Mouse (Mus musculus) hindbrain, embryonic 11.5 days (tissue): ENCODE data around the gene Fam241b. TPM values are rescaled to one million over a fixed set of nuclear protein-coding genes. Genes with fewer than 3 reads are reported as not detected.

Experiments used
- ATAC-seq: fragments of 200-750 bp; cut with Nextera tagmentation; 2 replicates; pipeline ENCODE4 v1.8.0; 2017; ENCODE audit warnings: mild to moderate bottlenecking, moderate TSS enrichment, moderate library complexity; ENCODE audit not compliant: low FRiP score
- DNase-seq: peaks from one replicate; pipeline ENCODE4 v3.0.0-alpha.2; 2015; ENCODE audit warnings: low spot score
- H3K27ac ChIP-seq: fragments of 300-500 bp; sonication (generic); 2 replicates; pipeline ENCODE4 v1.5.1; 2014; ENCODE audit warnings: mild to moderate bottlenecking, low read depth, low read length
- H3K27me3 ChIP-seq: fragments of 300-500 bp; sonication (generic); 2 replicates; pipeline ENCODE4 v1.6.1; 2014; ENCODE audit warnings: mild to moderate bottlenecking, low read length, moderate library complexity, mixed read lengths; ENCODE audit not compliant: control insufficient read depth, insufficient read depth
- H3K36me3 ChIP-seq: fragments of 300-500 bp; sonication (generic); 2 replicates; pipeline ENCODE4 v1.6.1; 2014; ENCODE audit warnings: mild to moderate bottlenecking, low read length, moderate library complexity, mixed read lengths; ENCODE audit not compliant: control insufficient read depth, insufficient read depth
- H3K4me1 ChIP-seq: fragments of 300-500 bp; sonication (generic); replicated peaks from 2 replicates; pipeline ENCODE4 v1.6.1; 2014; ENCODE audit warnings: low read length, mixed read lengths; ENCODE audit not compliant: control insufficient read depth, insufficient read depth
- H3K4me2 ChIP-seq: fragments of 300-500 bp; sonication (generic); replicated peaks from 2 replicates; pipeline ENCODE4 v1.6.1; 2014; ENCODE audit warnings: mild to moderate bottlenecking, low read depth, low read length
- H3K4me3 ChIP-seq: fragments of 300-500 bp; sonication (generic); 2 replicates; pipeline ENCODE4 v1.5.1; 2014; ENCODE audit warnings: low read depth, low read length
- H3K9ac ChIP-seq: fragments of 300-500 bp; sonication (generic); 2 replicates; pipeline ENCODE4 v1.6.1; 2014; ENCODE audit warnings: low read depth, low read length
- H3K9me3 ChIP-seq: fragments of 300-500 bp; sonication (generic); 2 replicates; pipeline ENCODE4 v1.6.1; 2016; ENCODE audit warnings: low read length; ENCODE audit not compliant: control insufficient read depth
- WGBS: fragments of 180-500 bp; shearing (Covaris S2); extraction: QIAGEN DNeasy Blood & Tissue Kit; methylation state at CpG from one replicate; pipeline ENCODE4 v1.1.7; 2014; 5-methylcytosine and 5-hydroxymethylcytosine counted together
- polyA plus RNA-seq: library from polyadenylated mRNA; unstranded; fragments of >200 nt; fragmentation: Nextera tagmentation; extraction: Ambion mirVana; gene quantifications from 2 replicates; pipeline ENCODE4 v1.2.1, GENCODE M21; 2014

Fam241b gene
- polyA plus RNA-seq, 1 experiment from 2014 or later: 7.2 TPM

GRCm38 (mm10) chr10:62138040-62138439, 5.7 kb downstream of the Fam241b start:
- no peak overlapping the region for H3K27ac ChIP-seq
- no peak overlapping the region for H3K9ac ChIP-seq
- H3K4me3 ChIP-seq: no peak overlapping the region
- 20% methylated on average over 3 of the region's 3 CpGs for WGBS
- H3K4me1 ChIP-seq: peaks cover 3% of the 10 kb centered on the region
- H3K9me3 ChIP-seq: no peaks in the 10 kb centered on the region
- ATAC-seq: no peak
- peak; percentile 50 for DNase-seq
- H3K27me3 ChIP-seq: peaks cover 55% of the 10 kb centered on the region
- no peak overlapping the region for H3K4me2 ChIP-seq
- no peaks in the 10 kb centered on the region for H3K36me3 ChIP-seq

- Histone ChIP-seq H3K36me3 (no peaks in the 10 kb centered on the region), H3K27ac (no peak overlapping the region), H3K4me3 (no peak overlapping the region), H3K4me1 (peaks cover 3% of the 10 kb centered on the region), H3K9ac (no peak overlapping the region), H3K27me3 (peaks cover 64% of the 10 kb centered on the region), H3K9me3 (no peaks in the 10 kb centered on the region), H3K4me2 (no peak overlapping the region)
- 11% methylated on average over 4 of the region's 4 CpGs for WGBS
- no peak for DNase-seq
- ATAC-seq: no peak
These were observed 6.6 kb downstream of the Fam241b start for GRCm38 (mm10) chr10:62137150-62137549.

- Histone ChIP-seq H3K4me2 (no peak overlapping the region), H3K9ac (no peak overlapping the region), H3K27ac (no peak overlapping the region), H3K9me3 (no peaks in the 10 kb centered on the region), H3K27me3 (peaks cover 75% of the 10 kb centered on the region), H3K36me3 (no peaks in the 10 kb centered on the region), H3K4me1 (peaks cover 3% of the 10 kb centered on the region), H3K4me3 (no peak overlapping the region)
- ATAC-seq (no peak), DNase-seq (no peak)
- WGBS: 4% methylated on average over 8 of the region's 8 CpGs
These were observed 7.8 kb downstream of the Fam241b start for GRCm38 (mm10) chr10:62135696-62136470.

GRCm38 (mm10) chr10:62132691-62133281, 10.9 kb downstream of the Fam241b start, which contains the start of gene Neurog3:
Neurog3 (plus strand) TSS chr10:62133090.
- H3K4me1 ChIP-seq: peaks cover 3% of the 10 kb centered on the region
- DNase-seq: no peak

GRCm38 (mm10) chr10:62128316-62128951, 15.3 kb downstream of the Fam241b start:
- DNase-seq: no peak
- WGBS: under 1% methylated on average over 28 of the region's 32 CpGs

More at GRCm38 (mm10) chr10:62132691-62133281, 10.9 kb downstream of the Fam241b start, which contains the start of gene Neurog3:
- ATAC-seq: no peak
- H3K9ac ChIP-seq: 0 out of 2 replicates have a peak within 1 kb of the TSS, but pooled peaks have one; percentile 23
- under 1% methylated on average over 28 of the region's 29 CpGs for WGBS
- H3K27me3 ChIP-seq: peaks cover 100% of the 10 kb centered on the region
- peak within 1 kb of the TSS; percentile 26 for H3K4me3 ChIP-seq
- no peaks in the 10 kb centered on the region for H3K36me3 ChIP-seq
- no peak within 1 kb of the TSS for H3K27ac ChIP-seq
- peak within 1 kb of the TSS; percentile 38 for H3K4me2 ChIP-seq
- H3K9me3 ChIP-seq: no peaks in the 10 kb centered on the region

GRCm38 (mm10) chr10:62127711-62128231, 15.9 kb downstream of the Fam241b start:
- H3K27ac ChIP-seq: no peak overlapping the region
- no peak overlapping the region for H3K4me3 ChIP-seq
- H3K27me3 ChIP-seq: peaks cover 58% of the 10 kb centered on the region
- H3K4me2 ChIP-seq: no peak overlapping the region
- DNase-seq (no peak), ATAC-seq (no peak)
- no peak overlapping the region for H3K9ac ChIP-seq
- H3K4me1 ChIP-seq: no peaks in the 10 kb centered on the region; the same call in 1 of the 2 replicates
- no peaks in the 10 kb centered on the region for H3K9me3 ChIP-seq
- no peaks in the 10 kb centered on the region for H3K36me3 ChIP-seq
- WGBS: 37% methylated on average over 21 of the region's 21 CpGs

More at GRCm38 (mm10) chr10:62128316-62128951, 15.3 kb downstream of the Fam241b start:
- H3K9me3 ChIP-seq: no peaks in the 10 kb centered on the region
- H3K4me2 ChIP-seq: no peak overlapping the region
- H3K9ac ChIP-seq: no peak overlapping the region
- H3K27me3 ChIP-seq: peaks cover 65% of the 10 kb centered on the region
- no peaks in the 10 kb centered on the region for H3K36me3 ChIP-seq
- no peak overlapping the region for H3K27ac ChIP-seq
- no peak overlapping the region for H3K4me3 ChIP-seq
- H3K4me1 ChIP-seq: peaks cover 2% of the 10 kb centered on the region
- no peak for ATAC-seq

GRCm38 (mm10) chr10:62127137-62127536, 16.6 kb downstream of the Fam241b start:
- H3K27me3 ChIP-seq: peaks cover 52% of the 10 kb centered on the region
- H3K36me3 ChIP-seq: no peaks in the 10 kb centered on the region
- H3K4me2 ChIP-seq: no peak overlapping the region
- H3K9me3 ChIP-seq: no peaks in the 10 kb centered on the region
- no peaks in the 10 kb centered on the region for H3K4me1 ChIP-seq
- 44% methylated on average over 6 of the region's 6 CpGs for WGBS
- DNase-seq: no peak
- no peak overlapping the region for H3K27ac ChIP-seq
- H3K9ac ChIP-seq: no peak overlapping the region
- no peak for ATAC-seq
- no peak overlapping the region for H3K4me3 ChIP-seq

GRCm38 (mm10) chr10:62113865-62114647, 29.7 kb downstream of the Fam241b start:
- Histone ChIP-seq H3K4me2 (no peak overlapping the region), H3K27me3 (peaks cover 23% of the 10 kb centered on the region), H3K36me3 (no peaks in the 10 kb centered on the region), H3K9me3 (no peaks in the 10 kb centered on the region), H3K4me1 (peaks cover 2% of the 10 kb centered on the region), H3K27ac (no peak overlapping the region; the same call in 1 of the 2 replicates), H3K4me3 (no peak overlapping the region), H3K9ac (no peak overlapping the region)
- DNase-seq: no peak
- peak; percentile 52; the same call in 1 of the 2 replicates for ATAC-seq
- WGBS: 60% methylated on average over 9 of the region's 9 CpGs
